Comparison of ENCODE assay signal across 14 mouse cellular contexts in the genomic region with DNA sequence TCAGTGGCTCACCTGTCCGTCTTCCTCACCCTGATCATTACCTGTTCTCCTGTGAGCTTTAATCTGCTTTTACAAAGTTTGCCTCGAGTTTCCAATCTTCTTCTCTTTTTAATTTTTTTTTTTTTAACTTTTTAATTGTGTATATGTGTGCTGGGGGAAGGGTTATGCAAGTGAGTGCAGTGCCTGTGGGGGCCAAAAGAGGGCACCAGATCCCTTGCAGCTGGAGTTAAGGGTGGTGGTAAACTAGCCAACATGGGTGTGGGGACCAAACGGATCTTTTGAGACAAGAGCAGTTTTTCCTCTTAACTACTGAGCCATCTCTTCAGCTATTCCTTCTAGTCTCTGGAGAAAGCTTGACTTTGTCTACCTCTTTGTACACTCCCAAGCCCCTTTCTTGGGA. TPM values are rescaled to one million over a fixed set of nuclear protein-coding genes. Genes with fewer than 3 reads are reported as not detected.
A peak's percentile ranks its signal among the peaks of the same experiment; 100 is the strongest.
DNase-seq lines count a peak whose midpoint lies in the region; ATAC-seq and TF ChIP-seq lines count a peak whose summit lies in the region.
"Had no signal": no experiment of that assay in that cellular context is flagged by ENCODE, and none has a peak within 500 bp of the region (broad histone marks: within the 10 kb centered on the region; RNA-seq: fewer than 3 reads in every experiment).

No protein-coding gene starts in this region.

- H3K79me2 ChIP-seq in liver, adult 2 months (ENCODE audit: control insufficient read depth, insufficient read depth, low read length), result no peaks in the 10 kb centered on the region
- H3K79me2 ChIP-seq in C2C12 (ENCODE audit: control insufficient read depth, insufficient read depth), result no peaks in the 10 kb centered on the region

- H3K9ac ChIP-seq in liver, adult 2 months (ENCODE audit: low read depth, low read length), result no peak overlapping the region
- no peak overlapping the region for H3K9ac ChIP-seq in liver, embryonic 12.5 days

- H3K79me3 ChIP-seq in C2C12 (ENCODE audit: low read depth), result no peaks in the 10 kb centered on the region

- no peak overlapping the region for H3ac ChIP-seq in C2C12 (ENCODE audit: control insufficient read depth, insufficient read length, low read depth)

- peak in 1 of 2 experiments; percentile 24 for DNase-seq in cerebellum, adult 2 months
- no peak for DNase-seq in cerebellum, adult 9-11 months
- no peak for DNase-seq in liver, adult 2 months (ENCODE audit: extremely low read depth, low read depth, low spot score)
- DNase-seq in adrenal gland, postnatal 25 days, result no peak
- DNase-seq in gastrocnemius, adult 8-10 months (ENCODE audit: low spot score in 2 of 2), result no peak
- DNase-seq: adrenal gland, adult 2 months; cerebellum, adult 8-10 months had no signal

- WGBS in cerebellum, adult 2 months, result 72% methylated on average over 3 of the region's 3 CpGs
- 81% methylated on average over 3 of the region's 3 CpGs for WGBS in liver, adult 2 months
- 64% methylated on average over 3 of the region's 3 CpGs for WGBS in liver, embryonic 12.5 days (ENCODE audit: insufficient replicate concordance)

- no peak overlapping the region for H3K27ac ChIP-seq in cerebellum, adult 2 months (ENCODE audit: insufficient read depth, low read length)
- no peak overlapping the region for H3K27ac ChIP-seq in liver, adult 2 months (replicated peaks; ENCODE audit: insufficient read depth, low read depth, low read length)
- no peak overlapping the region for H3K27ac ChIP-seq in liver, embryonic 12.5 days
- no peak overlapping the region for H3K27ac ChIP-seq in cortical plate, adult 2 months (ENCODE audit: insufficient read depth, low read length)

- H3K4me1 ChIP-seq in cerebellum, adult 2 months (ENCODE audit: control insufficient read depth, insufficient read depth, low read length), result peaks cover 36% of the 10 kb centered on the region
- no peaks in the 10 kb centered on the region for H3K4me1 ChIP-seq in liver, adult 2 months (ENCODE audit: control insufficient read depth, insufficient read depth, low read length)
- no peaks in the 10 kb centered on the region for H3K4me1 ChIP-seq in liver, embryonic 12.5 days
- H3K4me1 ChIP-seq in cortical plate, adult 2 months (ENCODE audit: control insufficient read depth, insufficient read depth, low read length), result no peaks in the 10 kb centered on the region

- TF ChIP-seq CTCF in cerebellum, adult 2 months (IDR thresholded peaks at IDR 0.05; ENCODE audit: borderline replicate concordance, insufficient read depth, low read depth, low read length), result peak; percentile 61; the same call in 1 of the 2 replicates
- TF ChIP-seq CTCF in liver, adult 2 months (IDR thresholded peaks at IDR 0.05; ENCODE audit: low read depth, low read length), result peak; percentile 70
- peak; percentile 10 for TF ChIP-seq CTCF in C2C12 (IDR thresholded peaks at IDR 0.05; ENCODE audit: control insufficient read depth, insufficient read depth, insufficient read length)
- peak; percentile 53 for TF ChIP-seq CTCF in cortical plate, adult 2 months (IDR thresholded peaks at IDR 0.05; ENCODE audit: extremely low read depth, insufficient read depth, low read length)

- no peak overlapping the region for H3K4me2 ChIP-seq in liver, embryonic 12.5 days

- H3K27me3 ChIP-seq in cerebellum, adult 2 months (ENCODE audit: control insufficient read depth, insufficient read depth, low read length), result no peaks in the 10 kb centered on the region
- no peaks in the 10 kb centered on the region for H3K27me3 ChIP-seq in liver, adult 2 months (ENCODE audit: control insufficient read depth, insufficient read depth, low read length)
- no peaks in the 10 kb centered on the region for H3K27me3 ChIP-seq in liver, embryonic 12.5 days (replicated peaks)
- no peaks in the 10 kb centered on the region for H3K27me3 ChIP-seq in C2C12 (ENCODE audit: control insufficient read depth, insufficient read depth, insufficient read length)

- H3K36me3 ChIP-seq in liver, adult 2 months (ENCODE audit: control insufficient read depth, insufficient read depth, low read length), result peaks cover 33% of the 10 kb centered on the region
- peaks cover 65% of the 10 kb centered on the region for H3K36me3 ChIP-seq in liver, embryonic 12.5 days
- peaks cover 90% of the 10 kb centered on the region for H3K36me3 ChIP-seq in C2C12 (ENCODE audit: control insufficient read depth, insufficient read depth)

- TF ChIP-seq POLR2A in cerebellum, adult 2 months (IDR thresholded peaks at IDR 0.05; ENCODE audit: borderline replicate concordance, insufficient read depth, low read length), result no peak
- no peak for TF ChIP-seq POLR2A in liver, adult 2 months (IDR thresholded peaks at IDR 0.05; ENCODE audit: extremely low read depth, insufficient read depth, low read length)
- no peak for TF ChIP-seq POLR2A in cortical plate, adult 2 months (IDR thresholded peaks at IDR 0.05; ENCODE audit: extremely low read depth, insufficient read depth, low read length)

- no peak overlapping the region for H3K4me3 ChIP-seq in cerebellum, adult 2 months (replicated peaks; ENCODE audit: insufficient read depth, low read depth, low read length)
- H3K4me3 ChIP-seq in liver, adult 2 months (ENCODE audit: insufficient read depth, low read depth, low read length), result no peak overlapping the region
- no peak overlapping the region for H3K4me3 ChIP-seq in liver, embryonic 12.5 days
- H3K4me3 ChIP-seq in C2C12 (ENCODE audit: insufficient read depth, poor library complexity, severe bottlenecking), result no peak overlapping the region
- H3K4me3 ChIP-seq in cortical plate, adult 2 months (ENCODE audit: insufficient read depth, low read length), result no peak overlapping the region

- H3K9me3 ChIP-seq in liver, embryonic 12.5 days (replicated peaks), result no peaks in the 10 kb centered on the region

- ATAC-seq in liver, embryonic 12.5 days, result no peak

TF ChIP-seq in C2C12, 6 proteins besides CTCF, POLR2A, EP300 and RAD21:
- TF ChIP-seq FOSL1 (IDR thresholded peaks at IDR 0.05; ENCODE audit: insufficient read depth, low read length, poor library complexity, severe bottlenecking) (no peak), MAX (IDR thresholded peaks at IDR 0.05) (no peak), USF1 (IDR thresholded peaks at IDR 0.05; ENCODE audit: low read depth) (no peak), CEBPB (IDR thresholded peaks at IDR 0.05; ENCODE audit: low read depth) (no peak), MYOG (IDR thresholded peaks at IDR 0.05; ENCODE audit: control insufficient read depth, extremely low read depth, insufficient read length) (no peak), MYOD1 (IDR thresholded peaks at IDR 0.05; ENCODE audit: control insufficient read depth, insufficient read length, low read depth) (no peak)

RNA-seq across cellular contexts. Expression of a gene that starts 3.2 kb away (rescaled TPM):
- 8.5 and 10.4 TPM in 2 replicates for polyA plus RNA-seq in cerebellum, adult 2 months (2012; rRNA removed)
- total RNA-seq in liver, adult 2 months (2014; rRNA removed), result 0.27 and 0.65 TPM in 2 replicates
- 1.4 and 3.5 TPM in 2 replicates for polyA plus RNA-seq in liver, adult 2 months (2012; rRNA removed)
- 1.0 TPM in 2 replicates for polyA plus RNA-seq in liver, embryonic 12.5 days (2016; fragmentation: Nextera tagmentation; extraction: Ambion mirVana)
- polyA plus RNA-seq in C2C12 (2012; fragmentation: generic; extraction: Trizol), result 0.94 TPM
- polyA plus RNA-seq in cortical plate, adult 2 months (2012; rRNA removed), result 5.8 and 6.1 TPM in 2 replicates
- total RNA-seq in adrenal gland, postnatal 25 days (2021), result 3.4 and 6.6 TPM in 2 replicates
- total RNA-seq in gastrocnemius, adult 8-10 months (2022), result 1 to 10 TPM in 2 of 4 experiments, under 1 TPM in 2; 0.82 to 1.5 (median 1.1) TPM

RNA-seq across cellular contexts. Expression of a gene that starts 9.9 kb away (rescaled TPM):
- polyA plus RNA-seq in cerebellum, adult 2 months (2012; rRNA removed), result 121 and 131 TPM in 2 replicates
- total RNA-seq in liver, adult 2 months (2014; rRNA removed), result 15.2 and 16.0 TPM in 2 replicates
- 34.1 and 40.6 TPM in 2 replicates for polyA plus RNA-seq in liver, adult 2 months (2012; rRNA removed)
- 63.5 and 66.7 TPM in 2 replicates for polyA plus RNA-seq in liver, embryonic 12.5 days (2016; fragmentation: Nextera tagmentation; extraction: Ambion mirVana)
- polyA plus RNA-seq in C2C12 (2012; fragmentation: generic; extraction: Trizol), result 127 TPM
- polyA plus RNA-seq in cortical plate, adult 2 months (2012; rRNA removed), result 62.7 and 74.0 TPM in 2 replicates
- total RNA-seq in adrenal gland, postnatal 25 days (2021), result 42.4 and 48.9 TPM in 2 replicates
- 10 to 100 TPM; 29.0 to 40.3 (median 35.2) TPM for total RNA-seq in gastrocnemius, adult 8-10 months (2022)

RNA-seq across cellular contexts. Expression of a gene that starts 11.1 kb away (rescaled TPM):
- 130 and 149 TPM in 2 replicates for polyA plus RNA-seq in cerebellum, adult 2 months (2012; rRNA removed)
- total RNA-seq in liver, adult 2 months (2014; rRNA removed), result 0.34 and 0.46 TPM in 2 replicates
- polyA plus RNA-seq in liver, adult 2 months (2012; rRNA removed), result 0.22 and 0.43 TPM in 2 replicates
- 4.2 and 4.5 TPM in 2 replicates for polyA plus RNA-seq in liver, embryonic 12.5 days (2016; fragmentation: Nextera tagmentation; extraction: Ambion mirVana)
- polyA plus RNA-seq in C2C12 (2012; fragmentation: generic; extraction: Trizol), result 11.2 TPM
- 98.9 and 105 TPM in 2 replicates for polyA plus RNA-seq in cortical plate, adult 2 months (2012; rRNA removed)
- 8.1 and 12.0 TPM in 2 replicates for total RNA-seq in adrenal gland, postnatal 25 days (2021)
- total RNA-seq in gastrocnemius, adult 8-10 months (2022), result 1 to 10 TPM in 3 of 4 experiments, under 1 TPM in 1; 0.68 to 1.9 (median 1.5) TPM

RNA-seq across cellular contexts. Expression of a gene that starts 24.4 kb away (rescaled TPM):
- polyA plus RNA-seq in cerebellum, adult 2 months (2012; rRNA removed), result not detected in 2 replicates
- total RNA-seq in liver, adult 2 months (2014; rRNA removed), result not detected in 2 replicates
- not detected in 2 replicates for polyA plus RNA-seq in liver, adult 2 months (2012; rRNA removed)
- not detected in 2 replicates for polyA plus RNA-seq in liver, embryonic 12.5 days (2016; fragmentation: Nextera tagmentation; extraction: Ambion mirVana)
- polyA plus RNA-seq in C2C12 (2012; fragmentation: generic; extraction: Trizol), result not detected
- polyA plus RNA-seq in cortical plate, adult 2 months (2012; rRNA removed), result not detected in 2 replicates
- total RNA-seq in adrenal gland, postnatal 25 days (2021), result not detected in 2 replicates
- total RNA-seq in gastrocnemius, adult 8-10 months (2022), result not detected
- total RNA-seq: adrenal gland, adult 2 months; gastrocnemius, adult 18-20 months; hematopoietic stem cell, adult 5-6 weeks; left cerebral cortex, postnatal 36 days had no signal
- polyA plus RNA-seq: adrenal gland, adult 2 months; neural tube, embryonic 14.5 days had no signal

RNA-seq across cellular contexts. Expression of a gene that starts 57.6 kb away (rescaled TPM):
- 539 and 562 TPM in 2 replicates for polyA plus RNA-seq in cerebellum, adult 2 months (2012; rRNA removed)
- total RNA-seq in liver, adult 2 months (2014; rRNA removed), result 112 and 189 TPM in 2 replicates
- polyA plus RNA-seq in liver, adult 2 months (2012; rRNA removed), result 261 and 273 TPM in 2 replicates
- 101 and 104 TPM in 2 replicates for polyA plus RNA-seq in liver, embryonic 12.5 days (2016; fragmentation: Nextera tagmentation; extraction: Ambion mirVana)
- 1,132 TPM for polyA plus RNA-seq in C2C12 (2012; fragmentation: generic; extraction: Trizol)
- polyA plus RNA-seq in cortical plate, adult 2 months (2012; rRNA removed), result 415 and 432 TPM in 2 replicates
- total RNA-seq in adrenal gland, postnatal 25 days (2021), result 747 and 809 TPM in 2 replicates
- 100 to 1,000 TPM; 379 to 451 (median 385) TPM for total RNA-seq in gastrocnemius, adult 8-10 months (2022)

Comparison
In these comparisons a context has a peak if more than half of its experiments do, and no peak if none do; other contexts are left out.
1. CTCF ChIP-seq: peak in every context shown above with its lines; median percentile 70 in liver, adult 2 months; 61 in cerebellum, adult 2 months; 53 in cortical plate, adult 2 months; 10 in C2C12.